Mouse (Mus musculus): Measurements from ENCODE around the gene Fbxw7.

DNA sequence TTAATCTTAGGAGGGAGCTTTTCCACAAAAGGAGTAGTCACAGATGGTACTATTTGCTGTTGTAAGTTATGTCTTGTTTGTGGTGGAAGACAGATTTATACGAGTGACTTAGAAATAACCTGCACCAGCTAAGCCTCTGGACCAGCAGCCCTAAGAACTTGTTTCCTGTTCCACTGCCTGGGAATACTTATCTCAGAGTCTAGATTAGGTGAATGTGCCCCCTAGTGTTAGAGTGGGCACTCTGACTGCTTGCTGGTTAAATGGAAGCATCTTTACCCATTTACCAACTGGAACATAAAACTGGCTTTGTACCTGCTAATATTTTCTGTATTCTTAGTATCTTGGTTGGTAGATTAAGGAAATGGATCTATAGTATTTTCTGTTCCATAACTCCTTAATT is 74.6 kb downstream of the Fbxw7 start:
- TF ChIP-seq CTCF (IDR thresholded peaks at IDR 0.05; ENCODE audit: low read depth, low read length), result no peak
- no peak for TF ChIP-seq POLR2AphosphoS5 (IDR thresholded peaks at IDR 0.05; ENCODE audit: insufficient replicate concordance, low read depth, low read length)
- no peak for TF ChIP-seq TAL1 (conservative IDR thresholded peaks at IDR 0.05; ENCODE audit: low read depth, low read length)

Measured in G1E (cell line).